Mouse (Mus musculus): ENCODE data around the gene Naa38. TPM values are rescaled to one million over a fixed set of nuclear protein-coding genes. Genes with fewer than 3 reads are reported as not detected.

The Naa38 gene
- polyA plus RNA-seq, 1 experiment from 2014 or later = 174 TPM

DNA sequence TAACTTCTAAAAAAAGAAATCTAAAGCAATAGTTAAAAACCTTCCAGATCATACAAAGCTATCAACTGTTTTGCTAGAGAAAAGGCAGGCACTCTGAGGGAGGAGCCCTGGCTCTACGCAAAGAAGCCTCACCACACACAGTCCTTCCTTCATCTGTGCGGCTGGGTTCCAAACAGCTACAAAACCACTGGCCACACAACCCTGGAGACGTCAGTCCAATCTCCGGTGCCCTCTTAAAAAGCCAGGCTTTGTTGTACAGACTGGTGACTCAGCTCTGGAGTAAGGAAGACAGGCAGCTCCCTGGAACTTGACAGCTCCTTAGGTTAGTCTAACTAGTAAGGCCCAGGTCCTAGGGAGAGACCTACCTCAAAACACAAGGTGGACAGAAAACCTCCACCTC lies 19.6 kb upstream of the Naa38 start:
- H3K4me1 ChIP-seq (ENCODE audit: control insufficient read depth in 2 of 2, insufficient read depth in 2 of 2, low read length in 2 of 2) = peaks cover 12 to 25% of the 10 kb centered on the region in 2 experiments
- no peaks in the 10 kb centered on the region for H3K27me3 ChIP-seq (ENCODE audit: control insufficient read depth, insufficient read depth, low read length)
- ATAC-seq (ENCODE audit: insufficient number of reproducible peaks, insufficient read depth, low FRiP score, low read depth) = no peak
- no peak overlapping the region for H3K27ac ChIP-seq (replicated peaks in 1 of 2; ENCODE audit: control insufficient read depth in 1 of 2, insufficient read depth in 1 of 2, low read depth in 2 of 2, low read length in 2 of 2)
- H3K36me3 ChIP-seq (ENCODE audit: control insufficient read depth, insufficient read depth, low read length) = peaks cover 21% of the 10 kb centered on the region; the same call in 1 of the 2 replicates
- no peak overlapping the region for H3K4me2 ChIP-seq (ENCODE audit: low read length)
- H3K4me3 ChIP-seq (ENCODE audit: control insufficient read depth in 1 of 2, insufficient read depth in 1 of 2, low read depth in 1 of 2, low read length in 2 of 2) = no peak overlapping the region
- WGBS = 84% methylated on average over 4 of the region's 4 CpGs
- H3K9me3 ChIP-seq (ENCODE audit: control insufficient read depth, low read length) = no peaks in the 10 kb centered on the region
- H3K9ac ChIP-seq (ENCODE audit: low read length) = no peak overlapping the region

DNA sequence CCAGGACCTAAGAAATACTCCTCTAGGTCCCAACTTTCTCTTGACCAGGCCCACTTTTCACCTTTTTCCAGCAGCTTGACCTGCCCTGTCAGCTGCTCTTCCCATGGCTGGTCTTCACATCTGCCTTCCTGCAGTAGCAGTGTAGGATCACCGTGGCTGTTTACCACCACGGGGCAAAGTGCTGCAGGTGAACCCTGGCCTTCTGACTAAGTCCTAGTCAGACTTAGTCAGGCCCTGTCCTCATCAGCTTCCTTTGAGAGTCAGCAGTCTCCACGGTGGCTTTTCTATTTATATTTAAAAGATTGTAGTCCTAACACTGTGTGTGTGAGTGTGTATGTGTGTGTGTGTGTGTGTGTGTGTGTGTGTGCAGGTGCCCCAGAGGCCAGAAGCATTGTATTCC lies 17.5 kb upstream of the Naa38 start:
- peaks cover 21% of the 10 kb centered on the region; the same call in 1 of the 2 replicates for H3K36me3 ChIP-seq (ENCODE audit: control insufficient read depth, insufficient read depth, low read length)
- no peak overlapping the region for H3K4me2 ChIP-seq (ENCODE audit: low read length)
- no peak overlapping the region for H3K9ac ChIP-seq (ENCODE audit: low read length)
- H3K4me3 ChIP-seq (ENCODE audit: control insufficient read depth in 1 of 2, insufficient read depth in 1 of 2, low read depth in 1 of 2, low read length in 2 of 2) = no peak overlapping the region
- H3K27me3 ChIP-seq (ENCODE audit: control insufficient read depth, insufficient read depth, low read length) = no peaks in the 10 kb centered on the region
- 59% methylated on average over 3 of the region's 3 CpGs for WGBS
- H3K9me3 ChIP-seq (ENCODE audit: control insufficient read depth, low read length) = no peaks in the 10 kb centered on the region
- no peak for ATAC-seq (ENCODE audit: insufficient number of reproducible peaks, insufficient read depth, low FRiP score, low read depth)
- peaks cover 4 to 16% of the 10 kb centered on the region in 2 experiments; a peak in 2 of 4 replicates for H3K4me1 ChIP-seq (ENCODE audit: control insufficient read depth in 2 of 2, insufficient read depth in 2 of 2, low read length in 2 of 2)
- no peak overlapping the region for H3K27ac ChIP-seq (replicated peaks in 1 of 2; ENCODE audit: control insufficient read depth in 1 of 2, insufficient read depth in 1 of 2, low read depth in 2 of 2, low read length in 2 of 2)

DNA sequence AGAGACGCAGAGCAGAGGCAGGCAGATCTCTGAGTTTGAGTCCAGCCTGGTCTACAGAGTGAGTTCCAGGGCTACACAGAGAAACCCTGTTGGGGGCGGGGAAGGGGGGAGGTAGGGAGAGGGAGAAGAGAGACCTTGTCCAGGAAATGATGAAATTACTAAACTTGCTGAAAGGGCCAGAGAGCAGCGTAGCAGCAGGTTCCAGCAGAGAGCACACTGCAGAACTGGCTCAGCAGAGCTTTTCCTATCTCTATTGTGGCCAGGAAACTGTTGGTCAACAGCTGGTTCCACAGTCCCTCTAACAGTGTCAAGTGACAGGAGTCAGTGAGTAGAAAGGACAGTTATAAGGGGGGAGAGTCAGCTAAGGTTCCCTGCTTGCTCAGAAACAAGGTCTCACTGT lies 15.7 kb upstream of the Naa38 start:
- Histone ChIP-seq H3K4me1 (ENCODE audit: control insufficient read depth in 2 of 2, insufficient read depth in 2 of 2, low read length in 2 of 2) (peaks cover 7 to 16% of the 10 kb centered on the region in 2 experiments; a peak in 2 of 4 replicates), H3K27ac (replicated peaks in 1 of 2; ENCODE audit: control insufficient read depth in 1 of 2, insufficient read depth in 1 of 2, low read depth in 2 of 2, low read length in 2 of 2) (no peak overlapping the region), H3K36me3 (ENCODE audit: control insufficient read depth, insufficient read depth, low read length) (0 out of 2 replicates have a peak, but pooled peaks cover 11% of the 10 kb centered on the region), H3K27me3 (ENCODE audit: control insufficient read depth, insufficient read depth, low read length) (no peaks in the 10 kb centered on the region), H3K4me3 (ENCODE audit: control insufficient read depth in 1 of 2, insufficient read depth in 1 of 2, low read depth in 1 of 2, low read length in 2 of 2) (no peak overlapping the region), H3K9ac (ENCODE audit: low read length) (no peak overlapping the region), H3K4me2 (ENCODE audit: low read length) (no peak overlapping the region), H3K9me3 (ENCODE audit: control insufficient read depth, low read length) (no peaks in the 10 kb centered on the region)
- ATAC-seq (ENCODE audit: insufficient number of reproducible peaks, insufficient read depth, low FRiP score, low read depth) = no peak
- WGBS = 69% methylated on average over 3 of the region's 3 CpGs

DNA sequence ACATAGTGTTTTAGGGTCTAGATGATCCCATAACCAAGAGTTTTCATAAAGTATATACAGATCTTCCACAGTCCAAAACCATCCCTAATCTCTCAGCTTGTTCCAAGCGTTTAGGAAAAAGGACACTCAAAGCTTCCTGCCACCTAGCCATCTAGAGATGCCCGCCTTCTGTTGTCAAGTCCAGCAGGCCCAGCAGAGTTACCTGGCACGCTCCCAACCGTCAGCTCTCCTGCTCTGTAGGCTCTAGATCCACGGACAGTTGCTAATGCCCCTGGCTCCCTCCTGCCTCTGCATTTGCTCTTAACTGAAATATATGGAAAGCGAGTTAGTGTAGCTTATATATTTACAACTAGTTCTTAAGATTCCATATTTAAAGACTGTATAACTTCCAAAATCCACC lies 13.9 kb upstream of the Naa38 start:
- no peaks in the 10 kb centered on the region for H3K9me3 ChIP-seq (ENCODE audit: control insufficient read depth, low read length)
- no peaks in the 10 kb centered on the region for H3K27me3 ChIP-seq (ENCODE audit: control insufficient read depth, insufficient read depth, low read length)
- H3K4me2 ChIP-seq (ENCODE audit: low read length) = no peak overlapping the region
- no peak overlapping the region for H3K27ac ChIP-seq (replicated peaks in 1 of 2; ENCODE audit: control insufficient read depth in 1 of 2, insufficient read depth in 1 of 2, low read depth in 2 of 2, low read length in 2 of 2)
- no peak for ATAC-seq (ENCODE audit: insufficient number of reproducible peaks, insufficient read depth, low FRiP score, low read depth)
- no peak overlapping the region for H3K9ac ChIP-seq (ENCODE audit: low read length)
- no peak overlapping the region for H3K4me3 ChIP-seq (ENCODE audit: control insufficient read depth in 1 of 2, insufficient read depth in 1 of 2, low read depth in 1 of 2, low read length in 2 of 2)
- H3K36me3 ChIP-seq (ENCODE audit: control insufficient read depth, insufficient read depth, low read length) = 0 out of 2 replicates have a peak, but pooled peaks cover 4% of the 10 kb centered on the region
- 67% methylated on average over 6 of the region's 6 CpGs for WGBS
- H3K4me1 ChIP-seq (ENCODE audit: control insufficient read depth in 2 of 2, insufficient read depth in 2 of 2, low read length in 2 of 2) = peaks cover 7 to 16% of the 10 kb centered on the region in 2 experiments; a peak in 2 of 4 replicates

DNA sequence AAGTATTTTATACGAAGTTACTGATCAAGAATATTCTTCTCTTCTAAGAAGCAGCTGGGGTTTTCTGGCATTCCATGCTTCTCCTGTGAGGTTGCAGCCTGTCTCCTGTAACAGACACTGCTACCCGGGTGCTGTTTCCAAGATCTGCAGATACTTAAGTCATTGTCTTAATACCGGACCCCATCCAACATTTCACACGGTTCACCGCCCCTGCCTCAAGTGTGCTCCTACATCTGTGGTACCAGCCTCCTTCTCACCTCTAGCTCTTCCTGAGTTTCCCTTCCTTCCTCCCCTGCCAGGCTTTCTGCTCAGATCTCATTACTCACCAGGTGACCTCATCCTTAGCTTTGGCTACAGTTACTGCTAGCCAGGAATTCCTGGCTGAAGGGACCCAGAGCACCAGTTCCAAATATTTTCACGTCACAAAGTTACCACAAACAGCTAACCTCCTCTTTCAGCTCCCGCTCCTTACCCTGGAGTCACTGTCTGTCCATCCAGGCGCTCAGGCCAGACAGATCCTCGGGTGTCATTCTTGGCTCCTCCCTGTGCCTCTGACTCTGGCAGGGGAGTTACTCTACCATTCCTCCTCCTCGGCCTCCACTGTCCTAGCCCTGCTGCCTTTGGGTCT lies 12.7 kb upstream of the Naa38 start:
- Histone ChIP-seq H3K4me2 (ENCODE audit: low read length) (no peak overlapping the region), H3K4me3 (ENCODE audit: control insufficient read depth in 1 of 2, insufficient read depth in 1 of 2, low read depth in 1 of 2, low read length in 2 of 2) (no peak overlapping the region), H3K9ac (ENCODE audit: low read length) (no peak overlapping the region), H3K27me3 (ENCODE audit: control insufficient read depth, insufficient read depth, low read length) (no peaks in the 10 kb centered on the region), H3K4me1 (ENCODE audit: control insufficient read depth in 2 of 2, insufficient read depth in 2 of 2, low read length in 2 of 2) (peaks cover 7 to 16% of the 10 kb centered on the region in 2 experiments; a peak in 2 of 4 replicates), H3K9me3 (ENCODE audit: control insufficient read depth, low read length) (no peaks in the 10 kb centered on the region), H3K27ac (replicated peaks in 1 of 2; ENCODE audit: control insufficient read depth in 1 of 2, insufficient read depth in 1 of 2, low read depth in 2 of 2, low read length in 2 of 2) (no peak overlapping the region), H3K36me3 (ENCODE audit: control insufficient read depth, insufficient read depth, low read length) (no peaks in the 10 kb centered on the region)
- ATAC-seq (ENCODE audit: insufficient number of reproducible peaks, insufficient read depth, low FRiP score, low read depth) = no peak
- WGBS = 44% methylated on average over 10 of the region's 10 CpGs

DNA sequence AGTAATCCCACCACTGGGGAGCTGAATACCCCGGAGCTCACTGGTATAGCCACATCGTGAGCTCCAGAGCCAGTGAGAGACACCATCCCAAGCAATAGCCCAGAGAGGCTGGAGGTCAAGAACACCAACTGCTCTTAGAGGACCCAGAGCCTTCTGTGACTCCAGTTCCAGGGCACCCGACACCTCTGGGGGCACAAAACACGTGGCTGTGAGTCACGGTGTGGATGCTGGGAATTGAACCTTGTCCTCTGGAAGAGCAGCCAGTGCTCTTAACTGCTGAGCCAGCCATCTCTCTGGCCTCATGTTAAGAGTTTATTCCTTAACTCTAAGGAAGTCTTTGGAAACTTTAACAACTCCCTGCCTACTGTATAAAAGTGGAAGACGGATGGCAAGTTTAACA lies 10.3 kb upstream of the Naa38 start:
- H3K4me3 ChIP-seq (ENCODE audit: control insufficient read depth in 1 of 2, insufficient read depth in 1 of 2, low read depth in 1 of 2, low read length in 2 of 2) = no peak overlapping the region
- WGBS = 79% methylated on average over 6 of the region's 6 CpGs
- no peak overlapping the region for H3K27ac ChIP-seq (replicated peaks in 1 of 2; ENCODE audit: control insufficient read depth in 1 of 2, insufficient read depth in 1 of 2, low read depth in 2 of 2, low read length in 2 of 2)
- no peak overlapping the region for H3K9ac ChIP-seq (ENCODE audit: low read length)
- no peaks in the 10 kb centered on the region for H3K27me3 ChIP-seq (ENCODE audit: control insufficient read depth, insufficient read depth, low read length)
- H3K4me2 ChIP-seq (ENCODE audit: low read length) = no peak overlapping the region
- H3K4me1 ChIP-seq (ENCODE audit: control insufficient read depth in 2 of 2, insufficient read depth in 2 of 2, low read length in 2 of 2) = peaks cover 7 to 16% of the 10 kb centered on the region in 2 experiments; a peak in 2 of 4 replicates
- no peak for ATAC-seq (ENCODE audit: insufficient number of reproducible peaks, insufficient read depth, low FRiP score, low read depth)
- no peaks in the 10 kb centered on the region for H3K36me3 ChIP-seq (ENCODE audit: control insufficient read depth, insufficient read depth, low read length)
- H3K9me3 ChIP-seq (ENCODE audit: control insufficient read depth, low read length) = no peaks in the 10 kb centered on the region

DNA sequence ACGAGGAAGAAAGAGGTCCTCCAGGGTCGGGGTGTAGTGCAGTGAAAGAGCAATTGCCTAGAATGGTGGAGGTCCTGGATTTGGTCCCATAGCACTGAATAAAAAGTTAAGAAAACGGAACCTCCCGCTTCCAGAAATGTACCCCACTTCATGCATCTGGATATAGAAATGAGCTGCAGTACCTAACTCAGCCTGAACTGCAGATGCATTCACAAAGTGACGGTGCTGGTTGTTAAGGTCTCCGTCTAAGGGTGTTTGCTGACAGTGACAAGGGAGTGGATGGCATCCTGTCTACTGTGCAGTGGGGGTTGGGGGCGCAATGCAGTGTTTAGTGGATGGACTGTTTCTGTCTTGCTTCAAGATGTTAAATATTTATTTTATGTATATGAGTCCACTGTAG lies 8.5 kb upstream of the Naa38 start:
- no peak overlapping the region for H3K27ac ChIP-seq (replicated peaks in 1 of 2; ENCODE audit: control insufficient read depth in 1 of 2, insufficient read depth in 1 of 2, low read depth in 2 of 2, low read length in 2 of 2)
- H3K4me2 ChIP-seq (ENCODE audit: low read length) = no peak overlapping the region
- no peaks in the 10 kb centered on the region for H3K27me3 ChIP-seq (ENCODE audit: control insufficient read depth, insufficient read depth, low read length)
- H3K9me3 ChIP-seq (ENCODE audit: control insufficient read depth, low read length) = no peaks in the 10 kb centered on the region
- H3K4me1 ChIP-seq (ENCODE audit: control insufficient read depth in 2 of 2, insufficient read depth in 2 of 2, low read length in 2 of 2) = peaks cover 4 to 6% of the 10 kb centered on the region in 2 experiments; a peak in 2 of 4 replicates
- H3K4me3 ChIP-seq (ENCODE audit: control insufficient read depth in 1 of 2, insufficient read depth in 1 of 2, low read depth in 1 of 2, low read length in 2 of 2) = no peak overlapping the region
- WGBS = 70% methylated on average over 7 of the region's 7 CpGs
- H3K36me3 ChIP-seq (ENCODE audit: control insufficient read depth, insufficient read depth, low read length) = no peaks in the 10 kb centered on the region
- no peak overlapping the region for H3K9ac ChIP-seq (ENCODE audit: low read length)
- ATAC-seq (ENCODE audit: insufficient number of reproducible peaks, insufficient read depth, low FRiP score, low read depth) = no peak

DNA sequence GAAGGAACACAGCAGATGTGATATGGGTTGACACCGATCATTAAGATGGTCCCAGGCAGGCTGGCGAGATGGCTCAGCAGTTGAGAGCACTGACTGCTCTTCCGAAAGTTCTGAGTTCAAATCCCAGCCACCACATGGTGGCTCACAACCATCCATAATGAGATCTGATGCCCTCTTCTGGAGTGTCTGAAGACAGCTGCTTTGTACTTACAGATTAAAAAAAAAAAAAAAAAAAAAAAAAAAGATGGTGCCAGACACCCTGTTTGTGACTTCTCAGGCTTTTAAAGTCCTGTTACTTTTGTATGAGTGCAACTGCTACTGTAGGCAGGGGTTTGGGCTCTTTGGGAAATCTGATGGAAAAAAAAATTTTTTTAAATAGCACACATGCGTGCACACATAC lies 6.6 kb upstream of the Naa38 start:
- Histone ChIP-seq H3K4me2 (ENCODE audit: low read length) (no peak overlapping the region), H3K4me1 (ENCODE audit: control insufficient read depth in 2 of 2, insufficient read depth in 2 of 2, low read length in 2 of 2) (no peaks in the 10 kb centered on the region; a peak in 1 of 4 replicates), H3K9me3 (ENCODE audit: control insufficient read depth, low read length) (no peaks in the 10 kb centered on the region), H3K36me3 (ENCODE audit: control insufficient read depth, insufficient read depth, low read length) (peaks cover 4% of the 10 kb centered on the region; the same call in 1 of the 2 replicates), H3K27me3 (ENCODE audit: control insufficient read depth, insufficient read depth, low read length) (no peaks in the 10 kb centered on the region), H3K27ac (replicated peaks in 1 of 2; ENCODE audit: control insufficient read depth in 1 of 2, insufficient read depth in 1 of 2, low read depth in 2 of 2, low read length in 2 of 2) (no peak overlapping the region), H3K4me3 (ENCODE audit: control insufficient read depth in 1 of 2, insufficient read depth in 1 of 2, low read depth in 1 of 2, low read length in 2 of 2) (no peak overlapping the region), H3K9ac (ENCODE audit: low read length) (no peak overlapping the region)
- WGBS = 95% methylated on average over 4 of the region's 4 CpGs
- ATAC-seq (ENCODE audit: insufficient number of reproducible peaks, insufficient read depth, low FRiP score, low read depth) = no peak

Data from heart, embryonic 14.5 days (tissue).